Mouse (Mus musculus): ENCODE results near the gene Cand1.
A peak's percentile ranks its signal among the peaks of the same experiment; 100 is the strongest.

The Cand1 gene

DNA sequence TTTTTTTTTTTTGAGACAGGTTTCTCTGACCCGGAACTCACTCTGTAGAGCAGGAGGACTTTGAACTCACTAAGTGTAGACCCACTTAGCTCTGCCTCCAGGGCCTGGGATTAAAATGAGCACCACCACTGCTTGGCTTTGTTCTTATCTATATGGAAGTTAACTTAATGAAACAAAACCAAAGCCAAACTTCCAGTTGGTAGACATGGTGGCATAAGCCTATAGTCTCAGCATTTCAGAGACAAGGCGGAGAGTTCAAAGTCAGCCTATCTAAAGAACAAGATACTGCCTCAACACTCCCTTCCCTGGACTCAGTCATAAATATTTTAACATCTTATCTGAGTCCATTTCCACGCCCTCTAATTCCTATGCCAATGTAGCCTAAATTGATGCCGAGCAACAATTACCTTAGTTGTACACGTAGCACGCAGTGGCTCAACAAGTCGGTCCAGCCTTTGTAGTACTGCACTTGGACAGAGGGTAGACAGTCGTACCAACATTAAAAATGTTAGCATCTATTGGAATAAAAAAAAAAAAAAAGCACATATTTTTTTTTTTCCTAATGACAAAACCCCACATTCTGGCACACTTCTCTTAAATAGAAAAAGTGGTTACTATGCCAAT lies 33.4 kb downstream of the Cand1 start:
- DNase-seq (ENCODE audit: low spot score) = no peak

DNA sequence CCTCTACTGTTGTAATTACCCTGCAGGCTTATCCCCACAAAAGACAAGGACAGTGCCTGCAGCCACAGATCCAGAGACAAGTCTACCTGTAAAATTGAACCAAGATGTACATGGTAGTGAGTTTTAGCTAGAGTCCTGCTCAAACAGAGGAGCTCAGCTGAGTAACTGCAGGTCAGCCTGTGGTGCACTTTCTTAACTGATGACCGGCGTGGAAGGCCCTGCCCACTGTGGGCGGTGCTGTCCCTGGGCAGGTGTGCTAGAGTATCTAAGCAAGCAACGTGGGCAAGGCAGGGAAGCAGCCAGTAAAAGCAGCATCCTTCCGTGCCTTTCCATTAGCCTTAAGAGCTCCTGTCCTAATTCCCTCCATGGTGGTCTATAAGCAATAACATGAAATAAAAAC lies 34.6 kb downstream of the Cand1 start:
- no peak for DNase-seq (ENCODE audit: low spot score)

DNA sequence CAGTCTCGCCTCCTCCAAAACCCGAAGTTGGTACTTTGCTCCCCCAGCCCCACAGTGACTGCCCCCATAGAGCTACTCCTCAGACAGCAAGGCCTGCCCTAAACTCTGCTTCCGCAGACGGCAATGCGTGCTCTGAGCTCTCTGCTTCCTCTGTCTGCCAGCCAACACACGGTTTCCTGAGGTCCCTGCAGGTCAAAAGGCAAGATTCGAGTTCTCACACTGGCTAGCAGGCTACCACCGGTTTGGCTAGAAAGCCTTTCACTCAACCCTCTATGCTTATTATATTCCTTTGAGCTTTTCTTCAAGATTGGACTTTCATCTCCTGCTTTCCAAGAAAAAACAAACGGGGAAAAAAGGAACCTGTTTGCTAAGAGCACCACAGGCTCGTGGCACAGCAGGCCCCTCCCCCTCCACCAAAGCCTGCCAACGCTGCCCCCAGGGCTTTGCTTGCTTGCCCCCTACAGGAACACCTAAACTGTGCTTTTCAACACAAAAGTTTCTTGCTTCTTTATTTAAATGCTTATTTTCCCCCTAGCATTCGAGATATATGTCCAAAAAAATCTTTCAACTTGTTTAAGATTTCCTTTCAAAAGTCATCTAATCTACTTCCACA lies 35.4 kb downstream of the Cand1 start:
- no peak for DNase-seq (ENCODE audit: low spot score)

DNA sequence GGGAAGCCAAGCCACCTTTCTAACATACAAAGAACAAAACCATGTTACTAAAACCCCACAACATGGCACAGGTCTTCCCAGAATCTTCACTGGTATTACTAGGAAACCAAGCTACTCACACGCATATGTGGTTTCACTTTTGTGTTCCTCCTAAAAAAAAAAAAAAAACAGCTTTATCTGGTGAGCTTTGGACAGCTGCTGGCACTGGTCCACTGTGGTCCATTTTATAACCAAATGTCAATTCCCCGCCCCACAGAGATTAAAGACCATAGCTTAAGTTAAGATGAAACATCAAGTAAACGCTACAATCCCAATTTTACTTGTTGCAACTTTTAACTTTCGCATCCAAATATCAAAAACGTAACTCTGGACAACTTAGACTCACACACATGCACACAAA lies 40.0 kb downstream of the Cand1 start:
- no peak for DNase-seq (ENCODE audit: low spot score)

DNA sequence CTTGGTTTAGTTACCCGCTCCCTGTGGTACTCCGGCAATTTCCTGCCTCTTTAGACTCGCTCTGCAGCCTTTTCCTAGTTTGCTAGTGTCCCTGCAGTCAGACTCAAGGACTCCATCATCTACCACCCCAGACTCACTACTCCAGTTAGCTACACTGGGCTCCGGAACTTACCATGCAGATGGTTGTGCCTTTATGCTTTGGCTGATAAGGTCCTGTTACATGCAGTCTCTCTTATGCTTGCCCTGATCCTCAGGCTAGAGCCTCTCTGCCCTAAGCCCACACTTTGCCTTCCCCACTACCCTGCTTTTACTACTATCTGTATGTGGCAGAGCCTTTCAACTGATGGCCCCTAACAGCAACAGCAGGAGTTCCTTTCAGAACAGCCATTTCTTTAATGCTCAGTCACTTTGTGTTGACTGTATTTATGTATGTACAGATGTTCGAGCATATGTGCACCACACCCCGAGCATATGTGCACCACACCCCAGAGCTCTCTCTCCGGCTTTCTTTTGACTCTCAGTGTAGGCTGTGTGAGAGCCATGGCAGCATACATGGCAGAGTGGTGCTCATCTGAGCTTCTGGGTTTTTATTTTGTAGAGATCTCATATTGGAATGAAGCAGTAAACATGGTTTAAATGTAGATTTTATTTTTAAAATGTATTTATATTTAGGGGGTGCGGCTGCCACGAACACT lies 41.5 kb downstream of the Cand1 start:
- DNase-seq (ENCODE audit: low spot score) = no peak

DNA sequence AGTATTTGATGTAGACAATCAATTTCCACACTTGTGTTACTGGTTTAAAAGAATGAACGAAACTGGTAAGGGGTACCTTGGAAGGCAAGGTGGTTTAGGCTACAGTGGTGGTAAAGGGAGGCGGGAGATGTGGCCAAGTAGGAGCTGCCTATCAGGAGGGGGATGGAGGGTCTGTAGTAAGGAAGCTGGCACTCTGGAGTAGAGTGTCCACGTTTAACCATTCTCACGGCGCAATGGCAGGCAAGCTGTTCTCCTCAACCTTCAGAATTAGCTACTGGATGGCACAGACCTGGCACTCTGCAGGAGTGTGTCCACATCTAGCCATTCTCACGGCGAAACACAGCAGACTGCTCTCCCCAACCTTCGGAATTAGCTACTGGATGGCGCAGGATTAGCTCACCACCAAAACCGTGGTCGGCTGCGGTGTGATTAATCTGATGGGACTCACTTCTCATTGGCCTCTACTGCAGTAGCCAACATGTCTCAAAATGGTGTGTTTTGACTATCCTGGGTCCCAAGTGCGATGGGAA lies 42.2 kb downstream of the Cand1 start:
- no peak for DNase-seq (ENCODE audit: low spot score)

DNA sequence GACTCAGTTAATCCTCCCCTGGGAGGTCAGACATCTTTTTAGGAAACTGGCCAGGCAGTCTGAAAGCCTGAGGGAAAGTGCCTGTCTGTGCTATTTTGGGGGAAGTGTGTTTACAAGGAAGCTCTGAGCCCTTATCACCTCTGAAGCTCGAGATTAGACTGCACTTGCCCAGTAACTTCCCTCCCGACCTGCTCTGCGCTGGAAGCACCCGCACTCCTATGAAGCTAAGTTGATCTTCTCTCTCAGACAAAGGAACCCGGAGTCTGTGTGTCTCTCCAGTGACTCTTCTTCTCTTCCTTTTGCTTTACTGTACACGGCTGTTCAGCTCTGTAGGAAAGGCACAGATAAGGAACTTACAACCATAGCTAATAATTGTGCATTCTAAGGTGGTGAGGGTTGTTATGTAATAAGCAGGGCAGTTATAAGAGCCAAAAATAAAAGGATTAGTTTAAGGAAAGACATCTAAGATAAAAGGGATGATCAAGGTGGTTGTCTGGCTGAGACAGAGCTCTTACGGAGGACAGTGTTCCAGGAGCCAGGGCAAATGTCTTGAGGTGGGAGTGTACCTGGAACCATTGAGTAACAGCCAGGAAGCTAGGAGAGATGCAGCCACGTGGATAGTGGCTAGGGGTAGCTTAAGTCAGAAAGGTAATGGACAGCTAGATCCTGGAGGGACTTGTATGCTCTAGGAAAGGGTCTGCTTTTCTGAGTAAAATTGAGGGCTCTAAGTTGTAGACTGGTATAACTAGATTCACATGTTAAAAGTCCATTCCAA lies 47.1 kb downstream of the Cand1 start:
- no peak for DNase-seq (ENCODE audit: low spot score)

DNA sequence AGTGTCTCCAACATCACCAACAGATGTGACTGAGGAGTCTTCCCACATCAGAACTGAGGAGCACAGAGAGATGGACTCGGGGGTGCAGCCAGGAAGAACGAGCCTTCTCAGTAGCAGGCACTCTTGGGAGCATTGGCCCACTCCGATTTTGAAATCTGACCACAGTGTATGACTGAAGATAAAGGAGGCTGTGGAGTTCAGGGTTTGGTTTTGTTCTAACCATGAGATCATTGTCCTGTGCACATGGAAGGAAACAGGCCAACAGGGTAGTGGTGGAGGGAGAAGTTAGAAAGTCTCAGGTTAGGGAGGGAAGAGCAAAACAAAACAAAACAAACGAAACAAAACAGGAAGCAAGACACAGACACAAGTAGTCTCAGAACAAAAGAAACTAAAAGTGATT lies 52.1 kb downstream of the Cand1 start:
- DNase-seq (ENCODE audit: low spot score) = no peak

DNA sequence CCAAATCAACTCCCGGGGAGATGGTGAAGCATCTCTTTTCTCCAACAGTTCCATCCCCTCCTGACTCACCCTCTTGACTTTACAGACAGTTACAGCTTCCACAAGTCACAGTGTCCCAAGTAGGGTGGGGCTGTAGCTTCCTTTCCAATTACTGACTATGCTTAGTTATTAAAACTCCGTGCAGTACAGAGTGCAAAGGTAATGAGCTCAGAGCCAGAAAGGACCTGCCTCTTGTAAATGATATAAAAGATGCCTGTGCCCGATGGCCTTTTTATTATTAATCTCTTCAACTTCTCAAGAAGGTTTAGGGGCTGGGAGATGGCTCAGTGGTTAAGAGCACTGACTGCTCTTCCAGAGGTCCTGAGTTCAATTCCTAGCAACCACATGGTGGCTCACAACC lies 70.2 kb downstream of the Cand1 start:
- no peak for DNase-seq (ENCODE audit: low spot score)

DNA sequence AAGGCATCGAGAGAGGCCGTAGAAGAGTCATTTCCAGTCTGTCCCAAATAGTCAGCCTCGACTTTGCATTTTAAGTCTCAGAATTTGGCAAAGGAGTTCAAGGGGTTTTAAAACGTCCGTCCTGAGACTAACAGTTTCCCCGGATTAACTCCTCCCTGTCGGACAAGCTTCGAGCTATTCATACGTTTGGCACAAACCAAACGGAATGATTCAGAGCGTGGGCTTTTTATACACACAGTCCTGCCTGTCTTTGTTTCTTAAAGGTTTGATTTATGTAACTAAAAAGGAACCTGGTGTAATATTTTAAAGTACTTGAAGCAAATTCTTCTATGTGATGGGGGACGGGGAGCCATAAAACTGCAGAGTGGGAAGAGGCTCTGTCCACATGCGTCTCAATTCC lies 70.6 kb downstream of the Cand1 start:
- DNase-seq (ENCODE audit: low spot score) = no peak

DNA sequence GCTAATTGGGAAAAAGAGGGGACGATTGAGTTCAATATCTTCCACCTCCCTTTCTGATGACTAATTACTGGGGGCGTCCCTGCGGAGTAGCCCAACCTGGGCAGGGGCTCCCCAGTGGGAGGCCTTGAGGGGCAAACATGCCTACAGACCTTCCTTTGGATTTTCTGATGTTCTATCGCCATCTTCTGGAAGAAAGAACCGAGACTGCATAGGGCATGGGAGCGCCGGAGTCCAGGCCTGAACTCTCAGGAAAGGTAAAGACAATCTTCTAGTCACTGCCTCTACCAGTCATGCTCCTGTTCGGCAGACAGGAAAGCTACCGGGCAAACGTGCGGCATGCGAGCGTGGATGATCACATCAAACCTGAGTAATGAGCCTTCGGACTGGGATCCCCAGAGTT lies 71.1 kb downstream of the Cand1 start:
- DNase-seq (ENCODE audit: low spot score) = peak; percentile 63

DNA sequence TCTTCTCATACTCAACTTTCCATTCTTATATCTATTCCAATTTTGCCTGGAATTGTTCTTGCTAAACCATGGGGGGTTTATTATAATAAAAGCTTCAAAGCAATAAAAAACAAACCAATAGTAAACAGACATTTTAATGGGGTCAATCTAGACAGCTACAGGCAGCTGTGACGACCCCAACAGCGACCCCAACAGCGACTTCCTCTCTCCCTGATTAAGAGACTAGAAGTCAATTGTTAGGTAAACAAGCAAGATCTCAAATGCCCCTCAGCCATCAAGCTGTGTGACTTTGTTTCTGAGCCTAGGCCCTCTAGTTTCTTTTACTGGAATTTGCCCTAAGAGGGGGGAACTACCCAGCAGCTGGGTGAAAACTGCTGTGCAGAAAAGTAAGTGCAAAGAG lies 72.0 kb downstream of the Cand1 start:
- no peak for DNase-seq (ENCODE audit: low spot score)

DNA sequence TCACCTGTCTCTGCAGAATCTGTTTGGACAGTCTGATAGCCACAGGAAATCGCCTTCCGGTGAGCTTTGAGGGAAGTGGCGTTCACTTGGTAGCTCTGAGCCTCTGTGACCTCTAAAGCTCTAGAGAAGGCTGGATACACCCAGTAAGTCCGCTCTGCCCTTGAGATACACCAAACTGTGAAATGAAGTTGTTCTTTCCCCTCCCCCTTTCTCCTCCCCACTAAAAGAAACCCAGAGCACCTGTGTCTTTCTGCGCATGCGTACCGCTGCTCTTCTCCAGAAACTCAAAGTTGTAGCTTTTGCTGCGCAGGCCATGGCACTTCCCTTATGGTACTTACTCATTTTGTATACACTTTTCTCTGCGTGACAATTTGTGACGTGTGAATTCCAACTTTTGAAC lies 74.8 kb downstream of the Cand1 start:
- DNase-seq (ENCODE audit: low spot score) = no peak

DNA sequence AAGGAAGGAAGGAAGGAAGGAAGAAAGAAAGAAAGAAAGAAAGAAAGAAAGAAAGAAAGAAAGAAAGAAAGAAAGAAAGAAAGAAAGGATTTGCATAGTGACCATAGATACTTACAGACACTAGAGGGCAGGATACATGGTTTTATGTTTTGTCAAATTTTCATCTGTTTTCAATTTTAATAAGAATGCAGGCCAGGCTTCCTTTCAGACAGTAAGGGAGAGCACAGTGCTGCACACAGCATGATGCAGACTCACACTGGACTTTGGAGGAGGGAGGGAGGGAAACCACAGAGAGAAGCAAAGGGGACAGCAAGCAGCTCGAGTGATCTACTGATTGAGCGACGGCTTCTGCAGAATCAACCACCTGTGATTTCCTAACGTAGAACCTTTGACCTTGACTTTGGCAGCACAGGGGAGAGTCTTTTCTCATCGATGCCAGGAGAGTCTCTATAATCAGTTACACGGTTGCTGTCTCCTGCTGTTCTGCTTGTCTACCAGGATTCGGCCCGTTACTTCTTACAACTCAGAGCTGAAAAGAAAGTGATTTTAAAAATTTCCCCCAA lies 78.0 kb downstream of the Cand1 start:
- peak; percentile 48 for DNase-seq (ENCODE audit: low spot score)

DNA sequence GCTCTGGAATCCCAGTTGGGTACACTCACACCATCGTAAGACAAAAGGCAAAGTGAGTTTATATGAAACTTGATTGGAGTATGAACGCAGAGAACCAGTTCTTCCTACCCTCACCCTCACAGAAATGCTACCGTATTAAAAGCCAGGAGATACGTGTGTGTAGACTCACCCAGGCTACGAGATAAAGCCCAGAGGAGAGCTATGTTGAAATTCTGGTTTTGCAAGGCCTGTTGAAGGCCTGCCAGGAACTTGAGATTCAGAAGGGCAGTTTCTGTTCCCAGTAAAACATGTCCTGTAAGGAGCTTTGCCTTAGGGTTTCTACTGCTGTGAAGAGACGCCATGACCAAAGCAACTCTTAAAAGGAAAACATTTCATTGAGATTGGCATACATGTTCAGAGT lies 79.7 kb downstream of the Cand1 start:
- DNase-seq (ENCODE audit: low spot score) = no peak

DNA sequence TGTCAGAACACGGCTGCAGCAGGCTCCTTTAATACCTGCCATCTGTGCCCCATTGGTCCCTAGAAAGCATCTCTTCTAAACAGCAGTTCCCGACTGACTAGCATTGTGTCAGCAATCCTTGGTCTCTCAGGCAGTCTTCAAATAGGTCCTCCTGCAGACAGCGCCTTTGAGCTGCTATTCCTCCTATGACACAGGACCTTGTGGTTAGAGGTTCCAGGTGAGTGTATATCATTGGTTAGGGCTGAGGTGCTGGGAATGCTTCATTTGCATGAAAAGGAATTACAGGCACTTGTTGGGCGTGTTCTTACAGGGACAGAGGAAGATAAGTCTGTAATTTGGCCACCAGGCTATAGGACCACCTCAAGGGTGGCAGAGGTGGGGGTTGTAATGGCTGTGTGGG lies 90.6 kb downstream of the Cand1 start:
- no peak for DNase-seq (ENCODE audit: low spot score)
